Mouse (Mus musculus) kidney, postnatal 10 days (tissue): Measurements from ENCODE around the gene Gpr165.

Experiments used
- DNase-seq: peaks from one replicate; pipeline ENCODE4 v3.0.0; 2021; ENCODE audit warnings: mixed read lengths

Gene Gpr165

GRCm38 (mm10) chrX:96712907-96713774 is at the start of gene Gpr165:
TSS of gene Gpr165 (plus strand) at chrX:96713441.
- DNase-seq = peak; percentile 38

- no peak for DNase-seq
Observed at GRCm38 (mm10) chrX:96674871-96675270, 38.4 kb upstream of the Gpr165 start.
